Mouse (Mus musculus) limb, embryonic 13.5 days (tissue): ENCODE results near the gene Tspan31. TPM values are rescaled to one million over a fixed set of nuclear protein-coding genes. Genes with fewer than 3 reads are reported as not detected.

Experiments used
- ATAC-seq: fragments of 200-750 bp; cut with Nextera tagmentation; 2 replicates; pipeline ENCODE4 v1.8.0; 2017; ENCODE audit warnings: low read depth, moderate number of reproducible peaks, moderate TSS enrichment; ENCODE audit not compliant: low FRiP score
- H3K27ac ChIP-seq: fragments of 300-500 bp; sonication (generic); 2 replicates; pipeline ENCODE4 v1.5.1; 2015; ENCODE audit warnings: inconsistent platforms, mild to moderate bottlenecking, moderate library complexity
- H3K27me3 ChIP-seq: fragments of 300-500 bp; sonication (generic); 2 replicates; pipeline ENCODE4 v1.6.1; 2015; ENCODE audit warnings: mild to moderate bottlenecking, inconsistent platforms
- H3K36me3 ChIP-seq: fragments of 300-500 bp; sonication (generic); 2 replicates; pipeline ENCODE4 v1.6.1; 2015; ENCODE audit warnings: inconsistent platforms, mild to moderate bottlenecking, moderate library complexity
- H3K4me1 ChIP-seq: fragments of 300-500 bp; sonication (generic); 2 replicates; pipeline ENCODE4 v1.6.1; 2015; ENCODE audit warnings: inconsistent platforms
- H3K4me2 ChIP-seq: fragments of 300-500 bp; sonication (generic); replicated peaks from 2 replicates; pipeline ENCODE4 v1.6.1; 2015; ENCODE audit warnings: inconsistent platforms, mild to moderate bottlenecking, moderate library complexity
- H3K4me3 ChIP-seq: fragments of 300-500 bp; sonication (generic); 2 replicates; pipeline ENCODE4 v1.5.1; 2015; ENCODE audit warnings: moderate library complexity, mild to moderate bottlenecking, inconsistent platforms
- H3K9ac ChIP-seq: fragments of 300-500 bp; sonication (generic); 2 replicates; pipeline ENCODE4 v1.6.1; 2015; ENCODE audit warnings: mild to moderate bottlenecking, inconsistent platforms
- H3K9me3 ChIP-seq: fragments of 300-500 bp; sonication (generic); 2 replicates; pipeline ENCODE4 v1.6.1; 2016; ENCODE audit warnings: inconsistent platforms
- WGBS: fragments of 180-500 bp; shearing (Covaris S2); methylation state at CpG from one replicate; pipeline ENCODE4 v1.1.7; 2015; 5-methylcytosine and 5-hydroxymethylcytosine counted together
- polyA plus RNA-seq: library from polyadenylated mRNA; unstranded; fragments of >200 nt; fragmentation: Nextera tagmentation; extraction: Ambion mirVana; gene quantifications from 2 replicates; pipeline ENCODE4 v1.2.1, GENCODE M21; 2015

Gene Tspan31
- polyA plus RNA-seq, 1 experiment from 2014 or later = 188 TPM

DNA sequence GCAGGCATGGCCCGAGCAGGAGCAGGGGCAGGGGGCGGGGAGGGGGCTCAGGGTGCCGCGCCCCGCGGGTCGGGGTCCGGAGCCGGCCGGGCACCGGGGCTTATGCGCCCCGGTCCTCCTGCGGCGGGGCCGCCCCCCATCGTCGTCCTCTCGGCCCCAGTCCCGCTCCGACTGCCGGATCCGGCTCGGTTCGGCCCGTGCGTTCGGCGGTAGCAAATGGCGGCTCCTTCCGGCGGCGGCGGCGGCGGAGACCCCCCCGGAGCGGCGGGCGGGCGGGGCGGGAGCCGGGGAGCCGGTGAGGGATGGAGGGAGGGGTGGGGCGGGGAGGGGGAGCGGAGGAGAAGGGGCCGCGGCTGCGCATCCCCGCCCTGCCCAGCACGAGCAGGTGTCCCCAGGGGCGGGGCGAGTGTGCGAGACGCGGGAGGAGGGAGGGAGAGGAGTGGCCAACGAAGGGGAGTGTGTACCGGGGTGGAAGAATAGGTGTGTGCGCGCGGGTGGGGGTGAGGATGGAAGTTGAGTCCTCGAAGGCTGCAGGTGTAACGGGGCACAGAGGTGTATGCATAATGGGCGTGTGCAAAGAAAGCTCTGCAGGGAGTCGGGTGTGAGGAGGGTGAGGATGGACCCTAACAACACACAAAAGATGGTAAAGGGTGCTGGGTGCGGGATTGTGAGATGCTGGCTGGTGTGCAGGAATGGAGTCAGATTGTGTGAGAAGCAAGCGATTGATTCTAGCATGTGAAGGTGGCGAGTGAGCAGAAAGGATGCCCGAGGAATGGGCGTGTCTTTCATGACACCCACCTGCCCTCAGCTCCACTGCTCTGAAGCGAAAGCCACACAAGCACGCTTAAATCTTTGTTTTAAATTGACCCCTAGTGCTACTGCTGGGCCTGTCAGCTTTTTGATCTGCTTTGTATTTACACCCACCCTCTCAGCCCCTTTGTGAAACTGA, 9.8 kb downstream of the Tspan31 start, which contains the start of gene March9:
Gene March9, minus strand, starts transcription at position 217 of the 949 bp plus-strand sequence.
- peaks cover 28% of the 10 kb centered on the region for H3K27me3 ChIP-seq
- WGBS = under 1% methylated on average over 36 of the region's 72 CpGs
- peaks cover 26% of the 10 kb centered on the region for H3K4me1 ChIP-seq
- peaks cover 34% of the 10 kb centered on the region for H3K36me3 ChIP-seq
- peak within 1 kb of the TSS; percentile 39; the same call in 1 of the 2 replicates for H3K27ac ChIP-seq
- H3K4me3 ChIP-seq = peak within 1 kb of the TSS; percentile 94
- H3K4me2 ChIP-seq = peak within 1 kb of the TSS; percentile 93
- peak; percentile 5; the same call in 1 of the 2 replicates for ATAC-seq
- peak within 1 kb of the TSS; percentile 85 for H3K9ac ChIP-seq
- no peaks in the 10 kb centered on the region for H3K9me3 ChIP-seq

DNA sequence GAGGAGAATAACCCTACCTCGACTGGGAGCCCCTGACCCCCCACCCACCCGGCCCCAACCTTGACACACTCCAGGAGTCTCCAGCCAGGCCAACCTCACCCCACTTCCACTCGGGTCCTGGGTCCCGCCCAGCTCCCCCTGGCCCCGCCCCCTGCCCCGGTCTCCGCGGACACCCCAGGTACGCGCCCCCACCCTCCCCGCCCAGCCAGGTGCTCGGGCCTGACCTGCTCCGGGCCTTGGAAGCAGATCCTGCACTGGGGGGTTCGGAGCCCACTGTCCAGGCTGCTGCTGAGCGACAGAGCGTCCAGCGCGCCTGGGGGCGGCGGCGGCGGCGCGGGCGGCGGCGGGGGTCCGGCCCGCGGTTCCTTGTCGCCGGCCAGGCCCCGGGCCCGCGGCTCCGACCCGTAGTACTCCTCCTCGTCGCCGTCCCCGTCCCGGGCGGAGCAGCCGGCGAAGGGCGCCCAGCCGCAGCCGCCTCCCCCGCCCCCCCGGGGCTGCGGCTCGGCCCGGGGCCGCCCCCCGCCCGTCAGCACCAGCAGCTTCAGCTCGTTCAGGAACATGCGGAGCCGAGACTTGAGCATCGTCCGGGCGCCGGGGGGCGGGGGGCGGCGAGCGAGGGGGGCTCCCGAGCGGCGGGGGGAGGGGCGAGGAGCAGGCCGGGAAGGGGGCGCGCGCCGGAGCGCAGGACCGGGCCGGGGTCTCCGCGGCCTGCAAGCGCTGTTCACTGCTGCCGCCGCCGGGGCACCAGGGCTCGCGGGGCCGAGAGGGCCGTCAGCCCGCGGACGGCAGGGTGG, 10.7 kb downstream of the Tspan31 start:
- ATAC-seq = no peak
- WGBS = under 1% methylated on average over 43 of the region's 92 CpGs
- H3K4me1 ChIP-seq = peaks cover 18% of the 10 kb centered on the region

GRCm38 (mm10) chr10:127058708-127059107, 11.4 kb downstream of the Tspan31 start:
- peaks cover 34% of the 10 kb centered on the region for H3K27me3 ChIP-seq
- peak overlapping the region; percentile 85 for H3K9ac ChIP-seq
- H3K9me3 ChIP-seq = no peaks in the 10 kb centered on the region
- H3K27ac ChIP-seq = no peak overlapping the region
- WGBS = 11% methylated on average over 8 of the region's 8 CpGs
- peaks cover 18% of the 10 kb centered on the region for H3K4me1 ChIP-seq
- H3K4me3 ChIP-seq = peak overlapping the region; percentile 94
- peak overlapping the region; percentile 93 for H3K4me2 ChIP-seq
- peaks cover 38% of the 10 kb centered on the region for H3K36me3 ChIP-seq
- no peak for ATAC-seq

More for the DNA sequence above, 10.7 kb downstream of the Tspan31 start:
- peaks cover 31% of the 10 kb centered on the region for H3K36me3 ChIP-seq
- H3K9ac ChIP-seq = peak overlapping the region; percentile 85
- peak overlapping the region; percentile 93 for H3K4me2 ChIP-seq
- H3K27me3 ChIP-seq = peaks cover 28% of the 10 kb centered on the region
- H3K27ac ChIP-seq = peak overlapping the region; percentile 39; the same call in 1 of the 2 replicates
- H3K9me3 ChIP-seq = no peaks in the 10 kb centered on the region
- peak overlapping the region; percentile 94 for H3K4me3 ChIP-seq

DNA sequence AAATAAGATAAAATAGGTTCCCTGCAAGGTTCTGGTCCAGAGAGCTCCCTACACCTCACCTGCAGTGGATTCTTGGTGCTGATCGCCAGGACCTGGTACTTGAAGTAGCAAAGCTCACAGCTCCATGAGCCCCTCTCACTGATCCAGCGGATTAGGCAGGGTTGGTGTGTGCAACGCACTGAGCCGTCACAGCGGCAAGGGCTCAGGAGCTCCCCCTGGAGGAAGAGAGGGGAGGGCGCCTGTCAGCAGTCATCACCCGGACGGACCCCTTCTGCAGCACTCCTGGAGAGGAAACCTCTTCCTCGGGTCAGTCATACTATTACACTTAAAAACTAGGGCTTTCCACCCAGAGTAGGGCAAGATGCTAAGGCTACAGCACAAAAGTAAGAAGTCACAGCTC, 11.9 kb downstream of the Tspan31 start:
- Histone ChIP-seq H3K36me3 (peaks cover 39% of the 10 kb centered on the region), H3K9me3 (no peaks in the 10 kb centered on the region), H3K27ac (no peak overlapping the region), H3K4me2 (peak overlapping the region; percentile 93), H3K4me1 (peaks cover 18% of the 10 kb centered on the region), H3K9ac (0 out of 2 replicates have a peak overlapping the region, but pooled peaks have one; percentile 85), H3K4me3 (peak overlapping the region; percentile 94), H3K27me3 (peaks cover 36% of the 10 kb centered on the region)
- no peak for ATAC-seq
- WGBS = 2% methylated on average over 9 of the region's 9 CpGs

DNA sequence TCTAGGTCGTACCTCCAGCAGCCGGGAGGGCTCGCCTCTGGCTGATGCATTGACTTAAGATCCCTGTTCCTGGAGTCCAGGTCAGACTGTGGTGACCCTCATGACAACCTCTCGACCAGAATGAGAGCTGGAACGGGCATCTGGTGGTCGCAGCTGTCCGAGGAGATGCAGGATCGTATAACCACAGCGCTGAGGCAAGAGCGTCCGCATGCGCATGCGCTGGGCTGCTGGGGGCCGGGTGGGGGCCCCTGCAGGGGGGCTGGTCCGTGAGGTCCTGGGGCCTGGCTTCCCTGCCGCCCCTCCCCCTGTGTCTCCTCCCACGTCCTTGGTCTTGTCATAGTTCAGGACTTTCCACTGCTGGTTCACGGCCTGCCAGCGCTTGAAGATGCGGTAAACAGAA, 13.6 kb downstream of the Tspan31 start:
- Histone ChIP-seq H3K36me3 (peaks cover 39% of the 10 kb centered on the region), H3K4me1 (peaks cover 18% of the 10 kb centered on the region), H3K27me3 (peaks cover 46% of the 10 kb centered on the region), H3K4me3 (no peak overlapping the region), H3K9ac (no peak overlapping the region), H3K9me3 (no peaks in the 10 kb centered on the region), H3K4me2 (no peak overlapping the region), H3K27ac (no peak overlapping the region)
- ATAC-seq = no peak
- 80% methylated on average over 20 of the region's 20 CpGs for WGBS

- Histone ChIP-seq H3K27me3 (peaks cover 46% of the 10 kb centered on the region), H3K4me2 (no peak overlapping the region), H3K9me3 (no peaks in the 10 kb centered on the region), H3K4me3 (no peak overlapping the region), H3K9ac (no peak overlapping the region), H3K27ac (no peak overlapping the region), H3K4me1 (peaks cover 23% of the 10 kb centered on the region), H3K36me3 (peaks cover 39% of the 10 kb centered on the region)
- 82% methylated on average over 8 of the region's 8 CpGs for WGBS
- ATAC-seq = no peak
These were observed 14.7 kb downstream of the Tspan31 start for GRCm38 (mm10) chr10:127055406-127055805.

DNA sequence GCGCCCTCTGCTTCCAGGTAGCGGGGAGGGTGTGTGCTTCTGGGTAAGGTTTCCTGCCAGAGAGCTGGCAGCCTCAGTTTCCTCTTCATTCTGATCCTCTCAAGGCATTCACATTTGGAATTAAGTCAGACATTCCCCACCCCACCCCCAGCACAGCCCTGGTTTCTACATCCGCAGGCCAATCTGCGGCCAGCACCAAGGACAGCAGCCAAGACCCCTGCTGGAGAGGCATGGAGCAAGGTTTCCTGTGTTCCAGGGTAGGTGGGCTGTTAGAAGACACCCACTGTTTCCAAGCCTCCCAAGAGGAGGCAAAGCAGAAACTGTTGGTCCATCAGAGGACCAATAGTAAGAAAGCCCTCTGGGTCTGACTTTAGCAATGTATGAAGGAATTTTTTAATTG, 15.4 kb downstream of the Tspan31 start:
- no peak overlapping the region for H3K27ac ChIP-seq
- peaks cover 28% of the 10 kb centered on the region for H3K4me1 ChIP-seq
- no peak overlapping the region for H3K4me2 ChIP-seq
- H3K9ac ChIP-seq = no peak overlapping the region
- peaks cover 39% of the 10 kb centered on the region for H3K36me3 ChIP-seq
- ATAC-seq = no peak
- peaks cover 50% of the 10 kb centered on the region for H3K27me3 ChIP-seq
- 66% methylated on average over 4 of the region's 4 CpGs for WGBS
- H3K9me3 ChIP-seq = no peaks in the 10 kb centered on the region
- H3K4me3 ChIP-seq = no peak overlapping the region

DNA sequence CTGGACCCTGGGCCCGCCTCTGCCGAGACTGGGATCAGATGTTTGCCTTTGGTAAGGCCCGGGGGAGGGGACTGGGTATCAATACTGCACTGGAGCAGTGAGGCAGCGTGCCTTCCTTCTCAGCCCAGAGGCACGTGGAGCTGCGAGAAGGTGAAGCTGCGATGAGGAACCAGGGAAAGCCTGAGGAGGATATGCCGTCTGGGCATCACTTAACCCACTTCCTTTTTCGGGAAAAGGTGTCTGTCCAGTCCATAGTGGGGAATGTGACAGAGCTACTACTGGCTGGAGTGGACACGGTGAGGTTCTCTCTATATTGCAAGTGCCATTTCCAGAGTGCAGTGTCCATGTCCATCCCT, 20.0 kb downstream of the Tspan31 start:
- WGBS = 18% methylated on average over 10 of the region's 10 CpGs
- Histone ChIP-seq H3K4me3 (peak overlapping the region; percentile 20; the same call in 1 of the 2 replicates), H3K4me2 (peak overlapping the region; percentile 47; the same call in 1 of the 2 replicates), H3K4me1 (peaks cover 28% of the 10 kb centered on the region), H3K9ac (no peak overlapping the region), H3K9me3 (no peaks in the 10 kb centered on the region), H3K36me3 (peaks cover 28% of the 10 kb centered on the region), H3K27me3 (peaks cover 73% of the 10 kb centered on the region), H3K27ac (no peak overlapping the region)
- no peak for ATAC-seq

GRCm38 (mm10) chr10:127049395-127050118, 20.5 kb downstream of the Tspan31 start:
- Histone ChIP-seq H3K4me2 (peak overlapping the region; percentile 47), H3K4me3 (peak overlapping the region; percentile 20), H3K27ac (no peak overlapping the region), H3K4me1 (peaks cover 28% of the 10 kb centered on the region), H3K27me3 (peaks cover 73% of the 10 kb centered on the region), H3K9me3 (no peaks in the 10 kb centered on the region), H3K9ac (peak overlapping the region; percentile 19; the same call in 1 of the 2 replicates), H3K36me3 (peaks cover 32% of the 10 kb centered on the region)
- 2% methylated on average over 29 of the region's 29 CpGs for WGBS
- no peak for ATAC-seq

GRCm38 (mm10) chr10:127048608-127049394, 21.3 kb downstream of the Tspan31 start:
- 4% methylated on average over 35 of the region's 35 CpGs for WGBS
- H3K4me3 ChIP-seq = peak overlapping the region; percentile 20
- peak overlapping the region; percentile 47 for H3K4me2 ChIP-seq
- peaks cover 68% of the 10 kb centered on the region for H3K27me3 ChIP-seq
- ATAC-seq = no peak
- no peaks in the 10 kb centered on the region for H3K9me3 ChIP-seq
- H3K9ac ChIP-seq = peak overlapping the region; percentile 19; the same call in 1 of the 2 replicates
- peaks cover 31% of the 10 kb centered on the region for H3K36me3 ChIP-seq
- H3K4me1 ChIP-seq = peaks cover 28% of the 10 kb centered on the region
- H3K27ac ChIP-seq = no peak overlapping the region

DNA sequence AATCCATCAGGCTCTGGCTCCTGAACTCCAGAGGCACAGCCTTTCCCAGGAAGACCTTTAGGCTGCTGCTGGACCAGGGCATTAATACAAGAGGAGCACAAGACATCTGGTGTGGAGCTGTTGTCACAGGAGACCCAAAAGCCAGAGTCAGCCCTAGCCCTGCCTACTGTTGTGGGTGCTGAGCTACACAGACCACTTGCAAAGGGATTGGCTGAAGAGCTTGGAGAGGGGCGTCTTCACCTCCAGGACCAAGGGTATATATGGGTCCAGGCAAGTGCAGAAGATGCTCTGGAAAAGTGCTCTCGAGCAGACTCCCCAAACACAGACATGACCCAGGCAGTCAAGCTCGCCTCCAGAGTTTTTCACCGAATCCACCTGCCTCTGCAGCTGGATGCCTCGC, 22.1 kb downstream of the Tspan31 start, which contains the start of gene Cyp27b1:
Gene Cyp27b1, plus strand, starts transcription at position 297 of the 400 bp plus-strand sequence.
- H3K27ac ChIP-seq = no peak within 1 kb of the TSS
- H3K4me3 ChIP-seq = peak within 1 kb of the TSS; percentile 20
- peak within 1 kb of the TSS; percentile 19; the same call in 1 of the 2 replicates for H3K9ac ChIP-seq
- peaks cover 34% of the 10 kb centered on the region for H3K36me3 ChIP-seq
- H3K4me2 ChIP-seq = peak within 1 kb of the TSS; percentile 47
- ATAC-seq = no peak
- 29% methylated on average over 5 of the region's 5 CpGs for WGBS
- peaks cover 32% of the 10 kb centered on the region for H3K4me1 ChIP-seq
- peaks cover 65% of the 10 kb centered on the region for H3K27me3 ChIP-seq
- no peaks in the 10 kb centered on the region for H3K9me3 ChIP-seq
